Mouse (Mus musculus) heart, postnatal 0 days (tissue): Measurements from ENCODE around the gene Oxsr1.

ENCODE experiments used
- CTCF ChIP-seq: IDR thresholded peaks from 2 replicates; pipeline ENCODE4 v1.5.1; 2016; ENCODE audit warnings: antibody characterized with exemption, control low read depth, low read depth
- EP300 ChIP-seq: IDR thresholded peaks from 2 replicates; pipeline ENCODE4 v1.6.1; 2016; ENCODE audit warnings: antibody characterized with exemption, low read depth

DNA sequence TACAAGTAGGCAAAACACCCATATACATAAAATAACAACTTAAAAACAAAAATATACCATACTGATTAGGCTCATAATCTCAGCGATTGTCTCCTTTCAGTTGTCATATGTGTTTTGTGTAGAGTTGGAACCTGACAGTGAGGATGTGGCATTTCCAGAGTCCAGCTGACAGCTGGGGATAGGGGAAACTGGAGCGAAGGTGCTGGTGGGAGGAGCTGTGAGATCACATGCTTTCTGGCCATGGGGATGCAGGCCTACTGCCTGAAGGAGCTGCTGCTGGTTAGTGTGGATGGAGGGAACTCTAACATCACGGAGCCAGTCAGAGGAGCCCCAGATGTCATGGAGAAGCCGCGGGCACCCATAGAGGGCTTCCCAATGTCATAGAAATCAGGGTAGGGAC is 116.5 kb downstream of the Oxsr1 start:
- TF ChIP-seq CTCF (no peak), EP300 (no peak)
